Mouse (Mus musculus): ENCODE measurements around the gene Fto. TPM values are rescaled to one million over a fixed set of nuclear protein-coding genes. Genes with fewer than 3 reads are reported as not detected.

Gene Fto
- polyA plus RNA-seq, 1 experiment from 2014 or later = 120 TPM

- H3K9me3 ChIP-seq = no peaks in the 10 kb centered on the region
- H3K27ac ChIP-seq (replicated peaks) = no peak overlapping the region
- ATAC-seq (ENCODE audit: low read depth) = no peak
- H3K4me3 ChIP-seq = no peak overlapping the region
- no peak overlapping the region for H3K9ac ChIP-seq
- no peak overlapping the region for H3K4me2 ChIP-seq
- H3K36me3 ChIP-seq = no peaks in the 10 kb centered on the region
- WGBS = 40% methylated on average over 4 of the region's 4 CpGs
- H3K4me1 ChIP-seq (replicated peaks) = peaks cover 45% of the 10 kb centered on the region
- H3K27me3 ChIP-seq = peaks cover 21% of the 10 kb centered on the region
Measured at GRCm38 (mm10) chr8:91571978-91572377, 258.7 kb downstream of the Fto start.

GRCm38 (mm10) chr8:91572630-91573029 is 259.3 kb downstream of the Fto start:
- H3K36me3 ChIP-seq = no peaks in the 10 kb centered on the region
- H3K4me1 ChIP-seq (replicated peaks) = peaks cover 42% of the 10 kb centered on the region
- no peak for ATAC-seq (ENCODE audit: low read depth)
- 27% methylated on average over 4 of the region's 4 CpGs for WGBS
- no peak overlapping the region for H3K4me3 ChIP-seq
- no peak overlapping the region for H3K27ac ChIP-seq (replicated peaks)
- H3K9me3 ChIP-seq = no peaks in the 10 kb centered on the region
- H3K4me2 ChIP-seq = no peak overlapping the region
- H3K27me3 ChIP-seq = peaks cover 21% of the 10 kb centered on the region
- no peak overlapping the region for H3K9ac ChIP-seq

GRCm38 (mm10) chr8:91575576-91575975 is 262.3 kb downstream of the Fto start:
- Histone ChIP-seq H3K4me1 (replicated peaks) (peaks cover 34% of the 10 kb centered on the region), H3K4me2 (no peak overlapping the region), H3K9me3 (no peaks in the 10 kb centered on the region), H3K9ac (no peak overlapping the region), H3K27me3 (peaks cover 21% of the 10 kb centered on the region), H3K36me3 (no peaks in the 10 kb centered on the region), H3K4me3 (no peak overlapping the region), H3K27ac (replicated peaks) (0 out of 2 replicates have a peak overlapping the region, but pooled peaks have one; percentile 6)
- ATAC-seq (ENCODE audit: low read depth) = 0 out of 2 replicates have a peak, but pooled peaks have one; percentile 32
- 5% methylated on average over 3 of the region's 3 CpGs for WGBS

GRCm38 (mm10) chr8:91576086-91576917 is 263.0 kb downstream of the Fto start:
- Histone ChIP-seq H3K36me3 (no peaks in the 10 kb centered on the region), H3K9me3 (no peaks in the 10 kb centered on the region), H3K4me3 (no peak overlapping the region), H3K4me1 (replicated peaks) (peaks cover 34% of the 10 kb centered on the region), H3K27ac (replicated peaks) (no peak overlapping the region), H3K4me2 (no peak overlapping the region), H3K27me3 (peaks cover 21% of the 10 kb centered on the region), H3K9ac (no peak overlapping the region)
- no peak for ATAC-seq (ENCODE audit: low read depth)
- 16% methylated on average over 17 of the region's 17 CpGs for WGBS

GRCm38 (mm10) chr8:91576918-91577241 is 263.6 kb downstream of the Fto start:
- no peak overlapping the region for H3K27ac ChIP-seq (replicated peaks)
- 17% methylated on average over 6 of the region's 6 CpGs for WGBS
- H3K4me2 ChIP-seq = no peak overlapping the region
- peaks cover 34% of the 10 kb centered on the region for H3K4me1 ChIP-seq (replicated peaks)
- H3K9ac ChIP-seq = no peak overlapping the region
- no peak overlapping the region for H3K4me3 ChIP-seq
- H3K9me3 ChIP-seq = no peaks in the 10 kb centered on the region
- H3K36me3 ChIP-seq = no peaks in the 10 kb centered on the region
- peaks cover 21% of the 10 kb centered on the region for H3K27me3 ChIP-seq
- ATAC-seq (ENCODE audit: low read depth) = no peak

GRCm38 (mm10) chr8:91577605-91578004 is 264.3 kb downstream of the Fto start:
- Histone ChIP-seq H3K4me2 (no peak overlapping the region), H3K36me3 (no peaks in the 10 kb centered on the region), H3K27me3 (peaks cover 14% of the 10 kb centered on the region), H3K9me3 (no peaks in the 10 kb centered on the region), H3K4me3 (no peak overlapping the region), H3K27ac (replicated peaks) (no peak overlapping the region), H3K4me1 (replicated peaks) (peaks cover 27% of the 10 kb centered on the region), H3K9ac (no peak overlapping the region)
- no peak for ATAC-seq (ENCODE audit: low read depth)
- 91% methylated on average over 3 of the region's 3 CpGs for WGBS

GRCm38 (mm10) chr8:91584620-91585415 is 271.5 kb downstream of the Fto start:
- H3K27ac ChIP-seq (replicated peaks) = no peak overlapping the region
- no peak overlapping the region for H3K9ac ChIP-seq
- no peak overlapping the region for H3K4me3 ChIP-seq
- H3K9me3 ChIP-seq = no peaks in the 10 kb centered on the region
- H3K4me1 ChIP-seq (replicated peaks) = peaks cover 17% of the 10 kb centered on the region
- H3K36me3 ChIP-seq = no peaks in the 10 kb centered on the region
- ATAC-seq (ENCODE audit: low read depth) = no peak
- H3K27me3 ChIP-seq = no peaks in the 10 kb centered on the region
- whole genome bisulfite sequencing = 70% methylated on average over 11 of the region's 11 CpGs
- H3K4me2 ChIP-seq = no peak overlapping the region

- Histone ChIP-seq H3K9me3 (no peaks in the 10 kb centered on the region), H3K4me2 (0 out of 2 replicates have a peak overlapping the region, but pooled peaks have one; percentile 8), H3K4me3 (no peak overlapping the region), H3K27ac (replicated peaks) (no peak overlapping the region), H3K27me3 (peaks cover 23% of the 10 kb centered on the region), H3K36me3 (no peaks in the 10 kb centered on the region), H3K4me1 (replicated peaks) (peaks cover 25% of the 10 kb centered on the region), H3K9ac (no peak overlapping the region)
- WGBS = 19% methylated on average over 10 of the region's 10 CpGs
- no peak for ATAC-seq (ENCODE audit: low read depth)
Measured at GRCm38 (mm10) chr8:91592436-91593105, 279.2 kb downstream of the Fto start.

GRCm38 (mm10) chr8:91593202-91593781 is 280.0 kb downstream of the Fto start:
- Histone ChIP-seq H3K9ac (no peak overlapping the region), H3K9me3 (no peaks in the 10 kb centered on the region), H3K27me3 (peaks cover 27% of the 10 kb centered on the region), H3K36me3 (no peaks in the 10 kb centered on the region), H3K4me2 (peak overlapping the region; percentile 20), H3K4me3 (no peak overlapping the region), H3K4me1 (replicated peaks) (peaks cover 25% of the 10 kb centered on the region), H3K27ac (replicated peaks) (no peak overlapping the region)
- WGBS = 33% methylated on average over 12 of the region's 12 CpGs
- ATAC-seq (ENCODE audit: low read depth) = no peak

GRCm38 (mm10) chr8:91599349-91599837 is 286.1 kb downstream of the Fto start:
- no peak for ATAC-seq (ENCODE audit: low read depth)
- H3K9me3 ChIP-seq = no peaks in the 10 kb centered on the region
- WGBS = 19% methylated on average over 14 of the region's 14 CpGs

GRCm38 (mm10) chr8:91603751-91604150 is 290.4 kb downstream of the Fto start:
- Histone ChIP-seq H3K9ac (no peak overlapping the region), H3K4me2 (no peak overlapping the region), H3K36me3 (no peaks in the 10 kb centered on the region), H3K4me3 (no peak overlapping the region), H3K27me3 (peaks cover 23% of the 10 kb centered on the region), H3K9me3 (no peaks in the 10 kb centered on the region), H3K27ac (replicated peaks) (no peak overlapping the region), H3K4me1 (replicated peaks) (peaks cover 10% of the 10 kb centered on the region; the same call in 1 of the 2 replicates)
- ATAC-seq (ENCODE audit: low read depth) = no peak
- WGBS = 91% methylated on average over 9 of the region's 9 CpGs

More at GRCm38 (mm10) chr8:91599349-91599837, 286.1 kb downstream of the Fto start:
- H3K9ac ChIP-seq = no peak overlapping the region
- H3K4me2 ChIP-seq = no peak overlapping the region
- no peak overlapping the region for H3K27ac ChIP-seq (replicated peaks)
- no peak overlapping the region for H3K4me3 ChIP-seq
- H3K36me3 ChIP-seq = no peaks in the 10 kb centered on the region
- peaks cover 10% of the 10 kb centered on the region; the same call in 1 of the 2 replicates for H3K4me1 ChIP-seq (replicated peaks)
- peaks cover 19% of the 10 kb centered on the region; the same call in 1 of the 2 replicates for H3K27me3 ChIP-seq
